Mouse (Mus musculus): Measurements from ENCODE around the gene Smdt1. TPM values are rescaled to one million over a fixed set of nuclear protein-coding genes. Genes with fewer than 3 reads are reported as not detected.

The Smdt1 gene
- total and polyA plus RNA-seq, 2 experiments from 2014 or later: 431 to 440 TPM

Small RNA genes within 50 kb of the gene (microRNA-seq; reads per million reads assigned to microRNA genes)
- gene Mir7684: not detected

Other genes starting within 250 kb of the Smdt1 start
- gene Ccdc134, start 211.0 kb upstream of the Smdt1 start, total RNA-seq (2014; rRNA removed; ENCODE audit: low replicate concordance): 4.9 and 6.9 TPM in 2 replicates
- 5.9 and 6.5 TPM in 2 replicates for gene Ccdc134, start 211.0 kb upstream of the Smdt1 start, polyA plus RNA-seq (2015; fragmentation: Nextera tagmentation; extraction: Ambion mirVana)
- 86.3 and 90.3 TPM in 2 replicates for gene Srebf2, start 191.8 kb upstream of the Smdt1 start, total RNA-seq (2014; rRNA removed; ENCODE audit: low replicate concordance)
- 58.0 and 68.3 TPM in 2 replicates for gene Srebf2, start 191.8 kb upstream of the Smdt1 start, polyA plus RNA-seq (2015; fragmentation: Nextera tagmentation; extraction: Ambion mirVana)
- 0.19 and 7.5 TPM in 2 replicates for gene Shisa8, start 126.1 kb upstream of the Smdt1 start, total RNA-seq (2014; rRNA removed; ENCODE audit: low replicate concordance)
- 0.07 and 0.23 TPM in 2 replicates for gene Shisa8, start 126.1 kb upstream of the Smdt1 start, polyA plus RNA-seq (2015; fragmentation: Nextera tagmentation; extraction: Ambion mirVana)
- 1.5 TPM in 1 of 2 replicates, not detected in the other for gene Tnfrsf13c, start 114.6 kb upstream of the Smdt1 start, total RNA-seq (2014; rRNA removed; ENCODE audit: low replicate concordance)
- gene Tnfrsf13c, start 114.6 kb upstream of the Smdt1 start, polyA plus RNA-seq (2015; fragmentation: Nextera tagmentation; extraction: Ambion mirVana): not detected in 2 replicates
- 16.7 and 25.7 TPM in 2 replicates for gene Cenpm, start 94.2 kb upstream of the Smdt1 start, total RNA-seq (2014; rRNA removed; ENCODE audit: low replicate concordance)
- 22.5 and 25.6 TPM in 2 replicates for gene Cenpm, start 94.2 kb upstream of the Smdt1 start, polyA plus RNA-seq (2015; fragmentation: Nextera tagmentation; extraction: Ambion mirVana)
- not detected in 2 replicates for gene 1500009C09Rik, start 86.6 kb upstream of the Smdt1 start, total RNA-seq (2014; rRNA removed; ENCODE audit: low replicate concordance)
- not detected in 2 replicates for gene 1500009C09Rik, start 86.6 kb upstream of the Smdt1 start, polyA plus RNA-seq (2015; fragmentation: Nextera tagmentation; extraction: Ambion mirVana)
- gene Sept3, start 64.1 kb upstream of the Smdt1 start, total RNA-seq (2014; rRNA removed; ENCODE audit: low replicate concordance): 1.4 and 4.4 TPM in 2 replicates
- gene Sept3, start 64.1 kb upstream of the Smdt1 start, polyA plus RNA-seq (2015; fragmentation: Nextera tagmentation; extraction: Ambion mirVana): 1.4 and 1.5 TPM in 2 replicates
- gene Wbp2nl, start 40.0 kb upstream of the Smdt1 start, total RNA-seq (2014; rRNA removed; ENCODE audit: low replicate concordance): not detected in 2 replicates
- gene Wbp2nl, start 40.0 kb upstream of the Smdt1 start, polyA plus RNA-seq (2015; fragmentation: Nextera tagmentation; extraction: Ambion mirVana): not detected in 2 replicates
- 45.2 and 74.0 TPM in 2 replicates for gene Naga, start within 50 bp of the Smdt1 start, total RNA-seq (2014; rRNA removed; ENCODE audit: low replicate concordance)
- gene Naga, start within 50 bp of the Smdt1 start, polyA plus RNA-seq (2015; fragmentation: Nextera tagmentation; extraction: Ambion mirVana): 35.4 and 37.5 TPM in 2 replicates
- gene Pheta2, start within 50 bp of the Smdt1 start, total RNA-seq (2014; rRNA removed; ENCODE audit: low replicate concordance): 1.4 and 2.5 TPM in 2 replicates
- 3.6 and 3.9 TPM in 2 replicates for gene Pheta2, start within 50 bp of the Smdt1 start, polyA plus RNA-seq (2015; fragmentation: Nextera tagmentation; extraction: Ambion mirVana)
- gene Ndufa6, start 15.4 kb downstream of the Smdt1 start, total RNA-seq (2014; rRNA removed; ENCODE audit: low replicate concordance): 397 and 531 TPM in 2 replicates
- 1,167 and 1,291 TPM in 2 replicates for gene Ndufa6, start 15.4 kb downstream of the Smdt1 start, polyA plus RNA-seq (2015; fragmentation: Nextera tagmentation; extraction: Ambion mirVana)
- gene Cyp2d22, start 41.3 kb downstream of the Smdt1 start, total RNA-seq (2014; rRNA removed; ENCODE audit: low replicate concordance): 14.8 and 16.8 TPM in 2 replicates
- 10.1 and 10.6 TPM in 2 replicates for gene Cyp2d22, start 41.3 kb downstream of the Smdt1 start, polyA plus RNA-seq (2015; fragmentation: Nextera tagmentation; extraction: Ambion mirVana)
- gene Cyp2d11, start 55.1 kb downstream of the Smdt1 start, total RNA-seq (2014; rRNA removed; ENCODE audit: low replicate concordance): not detected in 2 replicates
- not detected in 2 replicates for gene Cyp2d11, start 55.1 kb downstream of the Smdt1 start, polyA plus RNA-seq (2015; fragmentation: Nextera tagmentation; extraction: Ambion mirVana)
- 1.2 TPM in 1 of 2 replicates, not detected in the other for gene Cyp2d10, start 68.2 kb downstream of the Smdt1 start, total RNA-seq (2014; rRNA removed; ENCODE audit: low replicate concordance)
- gene Cyp2d10, start 68.2 kb downstream of the Smdt1 start, polyA plus RNA-seq (2015; fragmentation: Nextera tagmentation; extraction: Ambion mirVana): not detected in 2 replicates
- gene Cyp2d9, start 94.5 kb downstream of the Smdt1 start, total RNA-seq (2014; rRNA removed; ENCODE audit: low replicate concordance): not detected in 2 replicates
- gene Cyp2d9, start 94.5 kb downstream of the Smdt1 start, polyA plus RNA-seq (2015; fragmentation: Nextera tagmentation; extraction: Ambion mirVana): 0.07 TPM in 1 of 2 replicates, not detected in the other
- not detected in 2 replicates for gene Cyp2d12, start 216.1 kb downstream of the Smdt1 start, total RNA-seq (2014; rRNA removed; ENCODE audit: low replicate concordance)
- not detected in 2 replicates for gene Cyp2d12, start 216.1 kb downstream of the Smdt1 start, polyA plus RNA-seq (2015; fragmentation: Nextera tagmentation; extraction: Ambion mirVana)